Mouse (Mus musculus): ENCODE results near the gene Cx3cl1. TPM values are rescaled to one million over a fixed set of nuclear protein-coding genes. Genes with fewer than 3 reads are reported as not detected.
A peak's percentile ranks its signal among the peaks of the same experiment; 100 is the strongest.

Gene Cx3cl1
- polyA plus RNA-seq, 1 experiment from 2014 or later, result 8.3 TPM

DNA sequence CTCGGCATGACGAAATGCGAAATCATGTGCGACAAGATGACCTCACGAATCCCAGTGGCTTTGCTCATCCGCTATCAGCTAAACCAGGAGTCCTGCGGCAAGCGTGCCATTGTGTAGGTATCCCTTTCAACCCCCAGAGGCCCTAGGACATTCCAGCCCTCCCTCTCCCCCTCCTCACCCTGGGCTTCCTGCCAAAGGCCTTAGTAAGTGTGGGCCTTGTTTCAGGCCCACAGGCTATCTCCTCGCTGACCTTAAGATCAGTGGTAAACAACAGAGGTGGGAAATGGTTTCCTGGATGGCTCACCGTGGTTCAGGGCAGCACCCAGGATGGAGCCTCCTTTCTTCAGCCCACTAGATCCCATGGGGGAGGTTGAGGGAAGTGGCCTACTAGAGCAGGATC, 6.2 kb downstream of the Cx3cl1 start:
- Histone ChIP-seq H3K27ac (0 out of 2 replicates have a peak overlapping the region, but pooled peaks have one; percentile 13), H3K36me3 (replicated peaks) (no peaks in the 10 kb centered on the region), H3K27me3 (peaks cover 11% of the 10 kb centered on the region), H3K4me1 (peaks cover 30% of the 10 kb centered on the region), H3K4me3 (replicated peaks) (no peak overlapping the region), H3K4me2 (no peak overlapping the region), H3K9me3 (no peaks in the 10 kb centered on the region), H3K9ac (no peak overlapping the region)
- ATAC-seq (ENCODE audit: low FRiP score), result no peak
- 72% methylated on average over 10 of the region's 10 CpGs for WGBS

DNA sequence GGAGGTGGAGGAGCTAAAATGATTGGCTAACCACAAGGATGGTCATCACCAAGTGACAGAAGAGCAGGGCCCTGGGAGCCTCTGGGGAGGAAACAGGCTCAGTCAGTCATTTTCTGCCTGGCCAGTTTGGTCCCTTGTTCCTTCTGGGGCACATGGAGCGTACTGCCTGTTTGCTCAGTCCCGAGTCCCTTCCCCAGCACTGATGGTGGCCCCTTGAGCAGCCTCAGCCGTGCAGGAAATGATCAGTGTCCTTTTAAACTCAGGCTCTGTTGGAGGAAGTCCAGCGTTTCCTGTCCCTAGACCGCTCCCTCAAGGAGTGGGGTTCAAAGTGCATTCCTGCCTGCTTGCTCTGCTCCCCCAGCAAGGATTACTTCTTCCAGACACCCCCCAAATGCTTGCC, 6.7 kb downstream of the Cx3cl1 start:
- Histone ChIP-seq H3K36me3 (replicated peaks) (no peaks in the 10 kb centered on the region), H3K4me3 (replicated peaks) (no peak overlapping the region), H3K4me1 (peaks cover 26% of the 10 kb centered on the region), H3K27ac (0 out of 2 replicates have a peak overlapping the region, but pooled peaks have one; percentile 13), H3K4me2 (no peak overlapping the region), H3K9me3 (no peaks in the 10 kb centered on the region), H3K9ac (no peak overlapping the region), H3K27me3 (peaks cover 8% of the 10 kb centered on the region; the same call in 1 of the 2 replicates)
- no peak for ATAC-seq (ENCODE audit: low FRiP score)
- WGBS, result 74% methylated on average over 5 of the region's 5 CpGs

DNA sequence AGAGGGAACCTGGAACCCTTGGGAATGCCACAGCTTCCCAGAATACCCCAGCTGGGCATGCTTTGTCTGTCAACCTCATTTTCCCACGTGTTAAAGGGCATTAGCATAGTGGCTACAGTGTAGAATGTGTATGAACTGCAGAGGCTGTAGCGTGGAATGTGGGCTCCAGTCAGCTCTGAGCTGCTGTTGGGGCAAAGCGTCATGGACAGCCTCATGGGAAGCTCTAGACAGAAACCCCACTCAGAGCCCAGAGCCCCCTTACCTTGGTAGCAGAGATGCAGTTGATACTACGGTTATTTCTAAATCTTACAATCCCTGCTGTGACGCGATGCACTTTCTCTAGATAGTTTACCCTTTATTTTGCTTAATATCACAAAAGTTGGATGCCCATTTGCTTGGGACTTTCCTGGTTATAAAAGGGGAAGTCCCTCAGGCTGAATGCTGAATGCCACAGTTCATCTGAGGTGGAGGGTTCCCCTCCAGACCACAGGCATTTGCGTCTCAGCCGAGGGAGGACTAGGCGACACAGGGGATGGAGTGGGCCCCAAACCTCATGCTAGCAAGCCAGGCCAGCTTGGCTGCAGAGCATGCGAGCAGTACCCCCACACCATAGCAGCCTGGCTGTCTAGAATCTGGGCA, 7.2 kb downstream of the Cx3cl1 start:
- ATAC-seq (ENCODE audit: low FRiP score), result no peak
- 80% methylated on average over 10 of the region's 10 CpGs for WGBS
- H3K36me3 ChIP-seq (replicated peaks), result no peaks in the 10 kb centered on the region
- H3K9me3 ChIP-seq, result no peaks in the 10 kb centered on the region
- peaks cover 21% of the 10 kb centered on the region for H3K4me1 ChIP-seq
- no peak overlapping the region for H3K9ac ChIP-seq
- H3K27ac ChIP-seq, result no peak overlapping the region
- H3K4me2 ChIP-seq, result no peak overlapping the region
- H3K27me3 ChIP-seq, result 0 out of 2 replicates have a peak, but pooled peaks cover 6% of the 10 kb centered on the region
- no peak overlapping the region for H3K4me3 ChIP-seq (replicated peaks)

DNA sequence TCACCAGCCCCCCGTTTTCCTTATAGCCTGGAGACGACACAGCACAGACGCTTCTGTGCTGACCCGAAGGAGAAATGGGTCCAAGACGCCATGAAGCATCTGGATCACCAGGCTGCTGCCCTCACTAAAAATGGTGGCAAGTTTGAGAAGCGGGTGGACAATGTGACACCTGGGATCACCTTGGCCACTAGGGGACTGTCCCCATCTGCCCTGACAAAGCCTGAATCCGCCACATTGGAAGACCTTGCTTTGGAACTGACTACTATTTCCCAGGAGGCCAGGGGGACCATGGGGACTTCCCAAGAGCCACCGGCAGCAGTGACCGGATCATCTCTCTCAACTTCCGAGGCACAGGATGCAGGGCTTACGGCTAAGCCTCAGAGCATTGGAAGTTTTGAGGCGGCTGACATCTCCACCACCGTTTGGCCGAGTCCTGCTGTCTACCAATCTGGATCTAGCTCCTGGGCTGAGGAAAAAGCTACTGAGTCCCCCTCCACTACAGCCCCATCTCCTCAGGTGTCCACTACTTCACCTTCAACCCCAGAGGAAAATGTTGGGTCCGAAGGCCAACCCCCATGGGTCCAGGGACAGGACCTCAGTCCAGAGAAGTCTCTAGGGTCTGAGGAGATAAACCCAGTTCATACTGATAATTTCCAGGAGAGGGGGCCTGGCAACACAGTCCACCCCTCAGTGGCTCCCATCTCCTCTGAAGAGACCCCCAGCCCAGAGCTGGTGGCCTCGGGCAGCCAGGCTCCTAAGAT, 7.9 kb downstream of the Cx3cl1 start:
- no peaks in the 10 kb centered on the region for H3K36me3 ChIP-seq (replicated peaks)
- no peak overlapping the region for H3K9ac ChIP-seq
- no peak overlapping the region for H3K4me3 ChIP-seq (replicated peaks)
- H3K27ac ChIP-seq, result no peak overlapping the region
- 94% methylated on average over 16 of the region's 16 CpGs for WGBS
- no peak for ATAC-seq (ENCODE audit: low FRiP score)
- no peaks in the 10 kb centered on the region for H3K9me3 ChIP-seq
- H3K27me3 ChIP-seq, result 0 out of 2 replicates have a peak, but pooled peaks cover 2% of the 10 kb centered on the region
- H3K4me2 ChIP-seq, result no peak overlapping the region
- H3K4me1 ChIP-seq, result peaks cover 15% of the 10 kb centered on the region

DNA sequence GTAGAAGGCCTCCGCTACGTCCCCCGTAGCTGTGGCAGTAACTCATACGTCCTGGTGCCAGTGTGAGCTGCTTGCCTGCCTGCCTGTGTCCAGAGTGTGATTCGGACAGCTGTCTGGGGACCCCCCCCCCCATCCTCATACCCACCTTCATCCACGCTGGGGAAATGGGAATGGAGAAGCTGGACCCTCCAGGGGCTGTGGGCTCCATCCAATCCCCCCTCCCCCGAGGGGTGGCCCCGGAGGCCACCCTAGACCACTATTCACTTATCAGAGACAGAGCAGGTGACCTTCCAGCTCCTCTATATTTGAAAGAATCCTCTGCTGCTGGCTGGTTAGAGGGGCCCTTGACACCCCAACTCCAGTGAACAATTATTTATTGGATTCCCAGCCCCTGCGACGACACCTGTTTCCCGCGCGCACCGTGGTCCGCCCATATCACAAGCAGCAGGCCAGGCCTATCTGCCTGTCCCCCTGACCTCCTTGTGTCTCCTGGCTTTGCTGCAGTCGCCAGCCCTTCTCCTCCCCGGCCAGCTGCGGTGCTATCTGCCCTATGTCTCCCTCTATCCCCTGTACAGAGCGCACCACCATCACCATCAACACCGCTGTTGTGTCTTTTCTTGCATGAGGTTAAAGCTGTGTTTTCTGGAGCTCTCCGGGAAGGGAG, 8.8 kb downstream of the Cx3cl1 start:
- H3K36me3 ChIP-seq (replicated peaks), result no peaks in the 10 kb centered on the region
- no peaks in the 10 kb centered on the region for H3K9me3 ChIP-seq
- no peak overlapping the region for H3K9ac ChIP-seq
- H3K4me2 ChIP-seq, result no peak overlapping the region
- ATAC-seq (ENCODE audit: low FRiP score), result no peak
- H3K27me3 ChIP-seq, result no peaks in the 10 kb centered on the region
- WGBS, result 77% methylated on average over 21 of the region's 21 CpGs
- peaks cover 15% of the 10 kb centered on the region for H3K4me1 ChIP-seq
- no peak overlapping the region for H3K27ac ChIP-seq
- no peak overlapping the region for H3K4me3 ChIP-seq (replicated peaks)

DNA sequence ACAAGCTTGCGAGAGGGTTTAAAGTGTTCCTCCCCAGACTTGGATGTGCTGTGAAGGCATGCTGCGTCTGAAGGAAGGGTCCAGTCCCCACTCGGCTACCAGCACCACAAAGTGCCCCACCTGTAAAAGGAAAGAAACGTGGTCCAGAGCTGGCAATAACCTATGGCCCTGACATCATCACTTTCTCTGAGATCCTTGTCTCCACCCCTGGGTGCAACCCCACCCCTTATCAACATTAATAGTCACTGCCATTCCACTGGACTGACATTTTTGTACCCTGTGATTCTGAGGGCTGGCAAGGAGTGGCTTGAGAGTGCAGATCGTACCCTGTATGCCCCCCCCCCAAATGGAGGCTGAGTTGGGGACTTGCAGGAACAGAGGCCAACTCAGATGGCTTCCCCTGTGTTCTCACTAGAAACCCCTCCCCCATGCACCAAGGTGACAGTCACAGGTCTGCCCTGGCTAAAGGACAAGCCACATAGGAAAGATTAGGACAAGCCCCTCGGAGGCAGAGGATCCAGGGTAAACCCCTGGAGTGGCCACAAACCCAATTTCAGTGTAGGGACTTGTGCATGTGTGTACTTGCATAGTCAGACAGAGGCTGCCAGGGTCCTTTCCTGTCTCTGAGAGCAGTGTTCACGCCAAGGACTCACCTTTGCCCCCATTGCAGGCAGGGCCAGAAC, 9.5 kb downstream of the Cx3cl1 start:
- no peaks in the 10 kb centered on the region for H3K27me3 ChIP-seq
- H3K27ac ChIP-seq, result no peak overlapping the region
- WGBS, result 52% methylated on average over 7 of the region's 7 CpGs
- H3K9ac ChIP-seq, result peak overlapping the region; percentile 12; the same call in 1 of the 2 replicates
- H3K4me2 ChIP-seq, result 0 out of 2 replicates have a peak overlapping the region, but pooled peaks have one; percentile 21
- no peak for ATAC-seq (ENCODE audit: low FRiP score)
- H3K4me3 ChIP-seq (replicated peaks), result no peak overlapping the region
- no peaks in the 10 kb centered on the region for H3K36me3 ChIP-seq (replicated peaks)
- H3K4me1 ChIP-seq, result peaks cover 15% of the 10 kb centered on the region
- no peaks in the 10 kb centered on the region for H3K9me3 ChIP-seq

DNA sequence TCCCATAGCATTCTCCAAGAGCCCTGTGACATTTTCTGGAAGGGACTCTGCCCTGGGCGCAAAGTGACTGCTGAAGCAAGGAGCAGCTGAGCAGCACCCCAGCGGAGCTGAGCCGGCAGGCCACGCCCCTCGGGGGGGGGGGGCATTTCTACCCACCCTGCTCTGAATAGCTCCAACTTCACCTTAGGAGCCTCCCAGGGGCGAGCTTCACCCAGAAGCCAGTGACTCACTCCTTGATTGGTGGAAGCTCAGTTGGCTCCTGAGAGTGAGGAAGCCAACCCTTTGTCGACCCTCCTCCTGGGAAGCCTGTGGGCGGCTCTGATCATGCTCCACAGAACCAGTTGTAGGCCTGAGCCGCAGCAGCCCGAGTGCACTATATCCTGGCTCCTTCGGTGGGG, 10.0 kb downstream of the Cx3cl1 start:
- no peaks in the 10 kb centered on the region for H3K9me3 ChIP-seq
- H3K36me3 ChIP-seq (replicated peaks), result no peaks in the 10 kb centered on the region
- H3K27me3 ChIP-seq, result no peaks in the 10 kb centered on the region
- H3K4me2 ChIP-seq, result peak overlapping the region; percentile 21; the same call in 1 of the 2 replicates
- no peak for ATAC-seq (ENCODE audit: low FRiP score)
- peaks cover 15% of the 10 kb centered on the region for H3K4me1 ChIP-seq
- H3K27ac ChIP-seq, result no peak overlapping the region
- H3K9ac ChIP-seq, result no peak overlapping the region
- 8% methylated on average over 11 of the region's 11 CpGs for WGBS
- no peak overlapping the region for H3K4me3 ChIP-seq (replicated peaks)

DNA sequence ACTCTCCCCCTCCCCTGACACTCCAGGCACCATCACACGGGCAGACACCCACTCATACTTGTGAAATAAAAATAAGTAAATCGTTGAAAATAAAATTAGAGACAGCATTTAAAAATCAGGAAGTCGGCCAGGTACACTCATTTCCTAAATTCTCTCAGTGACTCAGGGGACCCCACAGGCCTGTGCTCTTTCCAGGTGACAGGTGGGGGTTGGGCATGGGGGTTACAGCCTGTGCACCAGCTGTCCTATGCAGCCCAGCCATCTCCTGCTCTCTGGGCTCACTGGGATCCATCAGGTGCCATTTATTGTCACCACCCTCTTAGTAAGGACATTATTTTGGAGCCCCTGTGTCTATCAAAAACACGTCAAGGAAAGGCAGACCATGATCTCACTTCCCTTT, 12.1 kb downstream of the Cx3cl1 start:
- peaks cover 10% of the 10 kb centered on the region for H3K4me1 ChIP-seq
- no peaks in the 10 kb centered on the region for H3K27me3 ChIP-seq
- no peaks in the 10 kb centered on the region for H3K36me3 ChIP-seq (replicated peaks)
- ATAC-seq (ENCODE audit: low FRiP score), result no peak
- H3K9ac ChIP-seq, result no peak overlapping the region
- no peak overlapping the region for H3K4me2 ChIP-seq
- H3K27ac ChIP-seq, result no peak overlapping the region
- H3K9me3 ChIP-seq, result no peaks in the 10 kb centered on the region
- H3K4me3 ChIP-seq (replicated peaks), result no peak overlapping the region
- WGBS, result 81% methylated on average over 4 of the region's 4 CpGs

DNA sequence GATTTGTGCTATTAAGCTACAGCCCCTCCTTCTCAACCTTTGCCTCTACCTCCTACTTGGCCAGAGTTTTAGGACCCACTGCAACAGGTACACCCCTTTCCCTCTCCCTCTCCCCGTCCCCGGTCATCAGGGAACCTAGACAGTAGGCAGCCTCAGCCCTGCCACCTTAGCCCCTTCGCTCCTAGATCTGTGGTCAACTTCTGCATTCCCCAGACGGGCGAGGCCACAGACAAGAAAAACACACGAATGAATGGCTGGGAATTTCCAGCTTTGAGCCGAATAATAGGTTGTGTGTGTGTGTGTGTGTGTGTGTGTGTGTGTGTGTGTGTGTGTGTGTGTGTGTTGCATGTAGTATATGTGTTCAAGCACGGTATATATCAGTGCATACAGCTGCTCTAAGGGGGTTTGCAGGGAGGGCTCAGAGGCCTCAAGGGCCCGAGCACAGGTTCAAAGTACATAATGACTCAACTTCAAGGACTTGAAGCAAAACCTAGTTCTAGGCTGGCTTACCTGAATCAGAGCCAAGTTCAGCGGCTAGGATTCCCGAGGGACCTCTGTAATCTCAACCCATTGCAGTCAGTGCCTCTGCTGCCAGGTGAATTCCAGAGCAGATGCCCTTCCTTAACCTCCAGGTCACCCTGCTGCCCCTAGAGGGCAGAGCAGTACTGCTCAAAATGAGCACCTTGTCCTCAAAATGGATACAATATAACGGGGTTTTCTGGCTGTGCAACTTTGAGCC, 13.6 kb downstream of the Cx3cl1 start:
- ATAC-seq (ENCODE audit: low FRiP score), result no peak
- Histone ChIP-seq H3K27ac (no peak overlapping the region), H3K4me1 (peaks cover 22% of the 10 kb centered on the region), H3K36me3 (replicated peaks) (no peaks in the 10 kb centered on the region), H3K9me3 (no peaks in the 10 kb centered on the region), H3K27me3 (no peaks in the 10 kb centered on the region), H3K4me2 (no peak overlapping the region), H3K4me3 (replicated peaks) (no peak overlapping the region), H3K9ac (no peak overlapping the region)
- WGBS, result 69% methylated on average over 12 of the region's 12 CpGs

DNA sequence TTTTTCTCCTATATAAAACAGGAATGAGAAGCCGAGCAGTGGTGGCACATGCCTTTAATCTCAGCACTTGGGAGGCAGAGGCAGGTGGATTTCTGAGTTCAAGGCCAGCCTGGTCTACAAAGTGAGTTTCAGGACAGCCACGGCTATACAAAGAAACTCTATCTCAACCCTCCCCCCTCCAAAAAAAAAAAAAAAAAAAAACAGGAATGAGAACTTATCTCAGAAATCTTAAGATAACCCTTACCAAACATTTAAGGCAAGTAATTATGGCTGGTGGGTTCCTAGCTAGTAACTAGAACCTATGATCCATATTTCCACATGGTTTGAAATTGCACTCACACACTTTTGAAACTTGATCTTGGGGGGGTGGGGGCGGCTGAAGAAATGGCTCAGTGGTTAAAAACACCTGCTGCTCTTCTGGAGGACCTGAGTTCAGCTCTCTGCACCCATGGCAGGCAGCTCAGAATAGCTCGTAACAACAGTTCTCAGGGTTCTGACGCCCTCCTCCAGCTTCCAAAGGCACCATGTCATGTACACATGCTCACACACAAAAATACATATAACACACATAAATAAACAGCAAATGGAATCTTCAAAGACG, 14.3 kb downstream of the Cx3cl1 start:
- Histone ChIP-seq H3K4me2 (no peak overlapping the region), H3K4me1 (peaks cover 22% of the 10 kb centered on the region), H3K36me3 (replicated peaks) (no peaks in the 10 kb centered on the region), H3K9ac (no peak overlapping the region), H3K9me3 (no peaks in the 10 kb centered on the region), H3K27ac (no peak overlapping the region), H3K27me3 (no peaks in the 10 kb centered on the region), H3K4me3 (replicated peaks) (no peak overlapping the region)
- WGBS, result 70% methylated on average over 6 of the region's 6 CpGs
- ATAC-seq (ENCODE audit: low FRiP score), result no peak
